Mouse (Mus musculus): ENCODE results near the gene Prtg.

Gene Prtg

DNA sequence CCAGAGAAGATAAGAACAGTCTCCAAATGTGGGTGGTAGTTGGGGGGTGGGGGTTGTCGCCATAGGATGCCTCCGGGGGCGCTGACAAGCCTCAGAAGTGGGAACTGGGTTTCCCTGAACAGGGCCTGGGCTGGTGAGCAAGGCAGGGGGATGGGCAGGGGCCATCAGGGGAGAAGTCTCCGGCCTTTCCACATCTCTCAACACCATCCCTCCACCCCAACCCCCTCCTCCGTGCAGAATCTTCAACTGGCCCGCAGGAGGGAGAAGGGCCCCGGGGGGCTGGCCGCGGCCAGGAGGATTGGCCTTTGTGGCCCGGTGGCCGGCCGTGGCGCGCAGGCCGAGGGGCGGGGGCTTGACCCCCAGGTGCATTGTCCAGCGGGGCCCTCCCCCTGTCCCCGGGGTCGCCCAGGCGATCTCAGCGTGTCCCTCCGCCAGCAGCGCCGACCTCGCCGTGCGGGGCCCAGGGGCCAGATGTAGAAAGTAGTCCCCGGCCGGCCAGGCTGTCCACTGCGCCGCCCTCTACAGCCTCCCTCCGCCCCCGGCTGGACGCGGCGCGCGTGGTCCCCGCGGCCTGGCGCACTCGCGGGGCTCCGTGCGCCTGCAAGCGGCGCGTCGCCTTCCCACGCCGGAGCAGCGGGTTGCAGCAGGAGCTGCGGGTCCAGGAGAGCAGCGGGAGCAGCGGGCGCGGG, at the start of gene Prtg:
Prtg (plus strand) TSS at position 144 of the 689 bp plus-strand sequence.
- no peak for DNase-seq (ENCODE audit: low read depth)

DNA sequence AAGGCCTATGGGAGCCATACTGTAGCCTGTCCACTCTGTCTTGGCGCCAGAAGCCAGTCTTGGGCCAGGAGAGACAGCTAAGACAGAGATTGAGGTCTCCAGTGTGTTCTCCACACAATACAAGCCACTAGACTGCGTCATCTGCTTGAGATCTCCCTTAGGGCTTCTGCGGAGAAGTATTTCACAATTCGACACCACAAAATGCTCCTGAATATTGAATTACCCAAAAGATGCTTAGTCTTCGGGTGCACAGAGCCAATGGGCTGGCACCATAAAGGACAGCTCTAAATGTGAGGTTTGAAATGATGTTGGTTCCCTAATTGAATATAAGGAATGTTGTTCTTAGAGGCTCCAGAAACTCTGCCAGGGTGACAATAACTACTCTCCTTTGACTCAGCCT, 49.5 kb upstream of the Prtg start:
- DNase-seq (ENCODE audit: low read depth), result no peak

DNA sequence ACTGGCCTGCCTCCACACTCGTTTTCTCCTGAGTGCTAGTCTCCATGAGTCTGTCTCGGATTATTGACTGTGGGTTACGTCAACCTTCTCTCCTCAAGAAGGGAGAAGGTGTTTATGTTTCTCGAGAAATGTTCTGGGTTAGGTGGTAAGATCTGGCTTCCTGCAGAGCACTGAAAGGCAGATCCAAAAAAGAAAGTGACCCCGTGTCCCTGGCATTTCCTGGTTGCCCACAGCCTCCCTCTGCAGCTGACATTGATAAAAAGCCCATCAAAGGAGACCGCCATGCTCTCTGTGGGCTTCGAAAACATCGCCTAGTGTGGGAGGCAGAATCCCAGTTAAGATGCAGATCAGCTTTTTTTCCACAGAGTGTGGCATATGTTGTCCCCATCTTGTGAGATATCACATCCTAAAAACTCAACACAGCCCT, 48.0 kb upstream of the Prtg start:
- no peak for DNase-seq (ENCODE audit: low read depth)

DNA sequence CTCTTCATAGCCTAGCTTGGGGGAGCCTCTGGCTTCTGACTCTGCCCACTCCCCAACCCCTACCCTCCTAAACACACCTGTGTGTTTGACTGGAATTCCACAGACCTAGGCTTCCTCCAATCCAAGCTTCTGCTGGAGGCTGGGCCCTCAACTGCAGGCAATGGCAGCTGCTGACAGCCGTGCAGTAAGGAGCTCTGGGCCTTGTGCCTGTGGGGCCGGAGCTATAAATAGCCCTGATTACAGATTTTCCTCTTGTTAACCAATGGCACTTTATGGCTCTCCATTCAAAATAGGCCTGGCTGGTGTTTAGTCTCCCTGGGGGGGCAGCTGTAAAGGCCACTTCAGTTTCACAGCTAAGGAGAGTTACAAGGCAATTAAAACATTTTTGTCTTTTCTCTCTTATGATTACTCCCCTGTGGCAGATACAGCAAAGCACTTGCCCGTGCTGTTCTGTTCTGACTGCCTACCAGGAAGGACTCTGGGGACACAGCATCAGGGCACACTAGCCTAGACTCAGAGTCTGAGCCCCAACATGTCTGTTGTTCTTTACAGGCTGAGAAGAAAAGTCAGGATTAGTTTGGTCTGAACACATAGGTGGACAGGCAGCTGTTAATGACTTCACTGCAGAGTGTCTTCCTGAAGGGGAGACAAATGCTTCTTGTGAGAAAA, 43.5 kb upstream of the Prtg start:
- DNase-seq (ENCODE audit: low read depth), result no peak

DNA sequence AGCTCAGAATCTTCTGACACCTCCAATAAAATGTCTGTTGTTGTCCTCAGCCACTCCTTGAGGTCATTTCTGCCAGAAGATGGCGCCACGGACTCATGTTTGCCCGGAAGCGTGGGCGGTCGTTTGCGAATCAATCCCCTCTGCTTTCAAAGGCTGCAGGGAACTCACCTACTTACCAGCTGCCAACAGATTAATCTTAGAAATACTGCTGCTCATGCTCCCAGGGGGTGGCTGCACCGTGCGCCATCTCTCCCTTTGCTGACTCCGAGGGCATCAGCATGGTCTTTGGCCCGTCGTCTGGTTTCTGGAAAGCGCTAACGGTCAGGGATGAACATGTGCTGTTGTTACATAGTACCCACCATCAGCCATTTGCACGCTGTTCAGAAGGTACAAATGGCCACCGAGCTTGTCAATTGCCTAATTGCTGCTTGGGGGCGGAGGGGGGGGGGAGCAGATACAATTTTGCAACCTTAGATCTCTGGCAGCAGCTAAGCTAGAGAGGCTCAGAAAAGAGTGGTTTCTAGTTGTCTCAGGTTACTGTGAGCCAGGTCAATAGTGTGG, 39.8 kb upstream of the Prtg start:
- DNase-seq (ENCODE audit: low read depth), result peak; percentile 90

DNA sequence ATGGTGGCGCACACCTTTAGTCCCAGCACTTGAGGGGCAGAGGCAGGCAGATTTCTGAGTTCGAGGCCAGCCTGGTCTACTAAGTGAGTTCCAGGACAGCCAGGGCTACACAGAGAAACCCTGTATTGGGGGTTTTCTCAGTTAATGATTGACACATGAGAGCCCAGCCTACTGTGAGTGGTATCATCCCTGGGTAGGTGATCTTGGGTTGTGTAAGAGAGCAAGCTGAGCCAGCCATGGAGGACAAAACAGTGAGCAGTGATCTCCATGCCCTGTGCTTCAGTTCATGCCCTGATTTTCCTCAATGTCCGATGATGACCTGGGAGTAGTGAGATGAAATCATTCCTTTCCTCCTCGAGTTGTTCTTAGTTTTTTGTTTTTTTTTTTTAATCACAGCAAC, 31.7 kb upstream of the Prtg start:
- no peak for DNase-seq (ENCODE audit: low read depth)

DNA sequence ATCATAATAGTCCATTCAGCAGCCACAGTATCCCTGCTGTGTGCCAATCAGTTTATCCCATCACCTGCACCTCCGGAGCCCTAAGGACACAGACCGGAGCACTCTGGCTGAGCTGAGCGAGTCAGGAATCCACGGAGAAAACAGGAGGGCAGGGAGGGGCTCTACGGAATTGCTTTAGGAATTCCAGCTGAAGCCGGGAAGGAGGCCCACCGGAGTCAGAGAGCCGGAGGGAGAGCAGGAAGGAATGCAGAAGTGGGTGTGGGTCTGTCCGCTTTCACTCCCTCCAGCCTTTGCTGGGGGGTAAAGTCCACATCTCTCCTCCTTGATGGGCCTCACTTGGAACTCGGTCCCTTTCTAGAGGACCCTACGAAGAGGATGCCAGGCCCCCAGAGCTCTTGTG, 27.7 kb upstream of the Prtg start:
- DNase-seq (ENCODE audit: low read depth), result no peak

DNA sequence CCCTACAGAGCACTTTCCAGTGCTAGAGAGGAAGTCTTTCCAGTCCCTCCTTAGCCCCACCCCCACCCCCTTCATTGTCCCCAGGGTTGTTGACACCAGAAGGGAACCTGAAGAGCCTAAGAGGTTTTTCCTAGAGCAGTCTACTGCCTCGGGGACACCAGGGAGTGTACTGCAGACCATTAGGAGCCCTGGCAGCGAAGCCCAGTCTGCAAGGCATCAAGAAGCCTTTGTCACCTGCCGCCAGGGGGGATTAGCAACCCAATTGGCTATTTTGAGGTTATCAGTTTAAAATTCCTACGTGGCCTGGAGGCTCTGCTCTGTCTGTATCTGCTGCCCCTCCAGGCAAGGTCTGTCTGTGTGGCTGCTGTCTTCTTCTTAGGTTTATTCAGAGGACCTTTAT, 26.9 kb upstream of the Prtg start:
- DNase-seq (ENCODE audit: low read depth), result no peak

DNA sequence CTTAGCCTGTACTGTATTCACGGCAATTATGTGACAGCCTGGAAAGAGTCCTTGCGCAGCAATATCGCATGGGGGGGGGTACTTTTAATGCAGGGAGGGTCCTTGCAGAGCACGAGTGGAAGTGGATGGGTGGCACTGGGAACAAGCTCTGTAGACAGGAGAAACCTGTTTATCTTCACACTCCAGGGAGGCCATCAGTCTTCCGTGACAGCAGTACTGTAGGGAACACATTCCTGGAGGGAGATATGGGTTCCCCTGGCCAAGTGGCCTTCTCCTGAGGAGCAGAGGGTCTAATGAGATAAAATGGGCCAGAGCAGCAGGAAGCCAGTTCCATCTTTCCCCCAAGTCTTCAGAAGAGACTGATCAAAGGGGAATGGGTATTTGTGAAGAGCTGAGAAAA, 26.0 kb upstream of the Prtg start:
- DNase-seq (ENCODE audit: low read depth), result no peak

DNA sequence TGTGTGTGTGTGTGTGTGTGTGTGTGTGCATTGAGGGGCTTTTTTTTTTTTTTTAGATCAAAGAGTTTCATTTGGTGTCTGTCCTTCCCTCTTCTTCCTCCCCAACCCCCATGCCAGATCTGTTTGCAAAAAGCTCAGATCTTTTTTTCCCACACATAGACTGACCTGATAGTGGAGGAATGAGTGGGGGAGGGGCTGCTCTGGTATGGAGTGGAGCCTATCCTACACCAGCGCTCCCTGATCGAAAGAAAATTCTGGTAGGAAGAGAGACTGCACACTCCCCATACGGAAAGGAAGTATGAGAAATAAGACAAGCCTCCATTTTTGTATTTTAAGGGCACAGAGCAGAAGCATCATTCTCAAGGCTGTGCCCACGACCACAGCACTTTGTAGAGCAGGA, 25.2 kb upstream of the Prtg start:
- no peak for DNase-seq (ENCODE audit: low read depth)

DNA sequence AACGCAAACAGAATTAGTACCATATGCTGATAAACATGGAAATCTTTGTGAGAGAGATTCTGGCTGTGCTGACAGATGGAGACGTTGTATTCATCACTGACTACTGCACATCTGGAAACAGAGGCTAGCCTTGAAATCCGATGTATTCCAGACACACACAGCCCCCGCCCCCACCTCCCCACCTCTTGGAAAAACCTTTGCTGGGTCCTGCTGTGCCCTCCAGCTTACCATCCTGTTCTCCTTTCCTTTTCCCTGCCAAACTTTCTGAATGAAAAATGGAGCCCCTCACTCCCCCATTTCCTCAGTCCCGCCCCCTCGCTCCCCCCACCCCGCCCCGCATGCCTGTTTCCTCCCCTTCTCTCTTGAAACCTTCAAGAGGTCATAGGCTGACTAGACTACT, 24.6 kb upstream of the Prtg start:
- no peak for DNase-seq (ENCODE audit: low read depth)

DNA sequence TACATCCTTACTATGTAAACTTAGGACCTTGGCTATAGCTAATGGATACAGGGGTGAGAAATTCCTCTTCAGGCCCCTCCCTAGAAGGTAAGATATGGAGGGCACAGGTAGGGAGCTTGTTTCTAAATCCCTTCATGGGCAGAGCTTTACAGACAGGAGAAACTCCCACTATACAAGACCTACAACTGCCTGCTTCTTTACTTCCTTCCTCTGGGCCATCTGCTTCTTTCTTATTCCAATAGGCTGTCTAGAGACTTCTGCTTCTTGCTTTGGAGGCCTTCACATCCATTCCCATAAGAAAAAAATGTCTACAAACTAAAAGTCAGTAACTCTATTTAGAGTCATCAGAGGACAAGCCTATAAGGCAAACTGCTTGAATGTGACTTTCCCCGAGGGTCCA, 18.9 kb upstream of the Prtg start:
- DNase-seq (ENCODE audit: low read depth), result no peak

DNA sequence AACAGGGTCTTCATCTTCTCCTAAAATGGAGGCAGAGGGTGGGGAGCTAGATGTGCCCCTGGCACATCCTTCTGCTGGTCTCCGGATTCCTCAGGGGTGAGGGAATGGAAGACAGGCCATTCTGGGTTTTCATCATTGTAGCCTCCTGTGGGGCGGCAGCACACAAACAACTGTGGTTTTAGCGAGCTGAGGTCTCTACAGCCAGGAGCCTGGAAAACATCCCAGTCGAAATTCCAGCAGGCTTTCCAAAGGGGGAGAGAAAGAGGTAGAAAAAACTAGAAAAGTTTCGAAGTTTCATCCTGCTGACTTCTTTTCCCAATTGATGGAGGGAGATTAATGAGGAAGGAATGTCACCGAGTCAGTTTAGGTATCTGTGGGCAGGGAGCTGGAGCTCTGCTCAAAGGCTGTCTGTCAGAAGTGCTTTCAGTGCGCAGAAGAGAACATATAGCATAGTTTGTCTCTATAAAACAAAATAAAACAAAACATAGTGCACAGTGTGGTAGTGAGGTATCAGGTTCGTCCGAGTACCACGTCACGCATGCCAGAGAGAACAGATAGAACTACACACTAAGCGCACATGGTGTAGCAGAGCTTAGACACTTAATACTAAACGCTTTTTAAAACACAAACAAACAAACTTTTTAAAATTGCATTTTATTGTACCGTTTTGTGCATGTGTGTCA, 16.0 kb upstream of the Prtg start:
- no peak for DNase-seq (ENCODE audit: low read depth)

DNA sequence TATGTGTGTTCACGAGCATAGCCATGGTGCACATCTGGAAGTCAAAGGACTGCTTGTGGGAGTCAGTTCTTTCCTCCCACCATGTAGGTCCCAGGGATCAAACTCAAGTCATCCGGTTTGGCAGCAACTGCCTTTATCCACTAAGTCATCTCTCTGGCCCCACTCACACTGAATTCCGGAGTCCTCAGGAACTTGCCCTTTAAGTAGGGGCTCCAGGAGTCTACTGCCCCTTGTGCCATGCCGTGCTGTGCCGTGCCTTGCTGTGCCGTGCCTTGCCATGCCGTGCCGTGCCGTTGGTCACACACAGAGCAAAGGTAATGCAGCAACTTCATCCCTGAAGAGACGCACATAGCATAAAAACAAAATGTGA, 15.5 kb upstream of the Prtg start:
- no peak for DNase-seq (ENCODE audit: low read depth)

DNA sequence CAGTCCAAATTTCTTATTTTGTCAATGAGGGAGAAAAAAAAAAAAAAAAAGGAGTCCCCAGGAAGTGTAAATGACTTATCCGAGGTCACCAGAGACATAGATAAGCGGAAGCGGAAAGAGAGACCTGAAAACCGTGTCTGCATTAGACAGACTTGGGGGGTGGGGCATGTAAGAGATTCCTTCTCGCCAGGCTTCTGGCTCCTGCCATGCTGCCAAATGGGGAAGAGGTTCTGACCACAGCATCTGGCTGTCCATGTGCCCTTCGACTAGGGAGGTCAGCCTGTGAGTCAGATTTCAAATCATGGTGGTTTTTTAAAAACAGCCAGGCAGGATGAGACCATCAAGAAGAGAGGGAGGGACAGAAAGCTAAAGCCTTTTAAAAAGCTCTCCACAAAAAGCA, 15.0 kb upstream of the Prtg start:
- no peak for DNase-seq (ENCODE audit: low read depth)

DNA sequence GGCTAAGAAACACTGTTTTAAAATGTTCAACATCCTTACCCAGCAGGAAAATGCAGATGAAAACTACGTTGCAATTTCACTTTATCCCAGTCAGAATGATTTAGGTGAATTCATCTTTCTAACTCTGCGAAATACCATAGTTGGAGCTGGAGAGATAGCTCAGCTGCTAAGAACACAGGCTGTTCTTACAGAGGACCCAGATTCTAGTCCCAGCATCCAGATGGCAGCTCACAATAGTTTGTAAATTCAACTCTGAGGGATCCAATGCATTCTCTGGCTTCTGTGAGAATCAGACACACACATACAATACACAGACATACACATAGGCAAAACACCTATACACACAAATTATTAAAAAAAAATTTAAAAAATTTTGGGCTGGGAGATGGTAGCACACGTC, 11.4 kb upstream of the Prtg start:
- no peak for DNase-seq (ENCODE audit: low read depth)

DNA sequence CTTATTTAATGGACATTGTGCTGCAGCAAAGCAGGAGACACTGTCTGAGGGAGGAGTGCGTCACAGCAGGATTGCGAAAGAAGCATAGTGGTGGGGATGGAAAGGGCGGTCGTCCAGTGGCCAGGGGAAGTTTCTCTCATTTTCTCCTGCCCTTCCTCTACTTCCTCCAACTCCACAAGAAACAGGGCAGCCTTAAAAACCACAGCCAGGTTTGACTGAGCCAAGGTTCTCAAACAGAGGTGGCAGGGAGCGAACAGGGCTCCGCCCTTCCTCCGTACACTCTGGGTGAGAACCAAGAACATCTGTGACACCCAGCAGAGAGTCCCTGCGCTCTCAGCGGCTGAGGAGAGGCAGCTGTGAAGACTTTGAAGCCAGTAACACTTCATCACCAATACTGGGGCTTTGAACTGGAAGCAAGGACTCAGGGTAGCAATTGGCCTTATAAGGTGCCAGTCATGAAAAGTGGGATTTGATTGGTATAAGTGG, 9.5 kb upstream of the Prtg start:
- DNase-seq (ENCODE audit: low read depth), result peak; percentile 63

DNA sequence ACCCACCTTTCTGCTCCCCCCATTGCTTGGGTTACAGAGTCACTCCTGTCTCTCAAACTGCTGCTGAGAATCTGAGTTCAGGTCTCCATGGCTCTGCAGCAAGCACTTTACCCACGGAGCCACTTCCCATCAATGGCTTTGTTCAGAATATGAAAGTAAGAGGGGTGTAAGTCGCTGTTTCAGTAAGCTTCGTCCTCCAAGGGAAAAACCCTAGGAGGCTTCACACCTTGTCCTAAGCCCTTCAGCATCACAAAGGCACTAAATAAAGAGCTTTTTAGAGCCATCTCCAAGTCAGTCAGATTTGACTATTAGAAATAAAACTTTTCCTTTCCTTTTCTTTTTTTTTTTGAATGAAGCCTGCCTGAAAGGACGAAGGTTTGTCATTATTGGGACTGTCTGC, 3.4 kb upstream of the Prtg start:
- DNase-seq (ENCODE audit: low read depth), result no peak

DNA sequence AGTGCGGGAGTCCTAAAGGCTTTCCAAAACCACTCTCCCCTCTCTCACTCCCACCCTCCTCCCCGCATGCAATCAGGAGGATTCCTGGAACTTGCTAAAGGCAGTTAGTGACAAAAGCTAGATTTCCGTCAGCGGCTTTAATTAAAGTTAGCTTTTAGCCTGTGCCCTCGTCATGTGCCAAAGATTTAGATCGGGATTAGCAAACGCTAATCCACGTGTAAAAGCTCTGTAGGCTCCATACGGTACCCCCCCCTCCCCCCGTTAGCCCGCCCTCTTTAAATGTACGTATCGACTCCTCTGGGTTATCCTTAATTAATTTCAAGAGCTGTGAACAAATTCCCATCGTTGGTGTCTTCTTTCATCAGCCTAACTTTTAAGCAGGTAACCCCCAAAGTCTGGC, 528 bp upstream of the Prtg start:
- DNase-seq (ENCODE audit: low read depth), result no peak

DNA sequence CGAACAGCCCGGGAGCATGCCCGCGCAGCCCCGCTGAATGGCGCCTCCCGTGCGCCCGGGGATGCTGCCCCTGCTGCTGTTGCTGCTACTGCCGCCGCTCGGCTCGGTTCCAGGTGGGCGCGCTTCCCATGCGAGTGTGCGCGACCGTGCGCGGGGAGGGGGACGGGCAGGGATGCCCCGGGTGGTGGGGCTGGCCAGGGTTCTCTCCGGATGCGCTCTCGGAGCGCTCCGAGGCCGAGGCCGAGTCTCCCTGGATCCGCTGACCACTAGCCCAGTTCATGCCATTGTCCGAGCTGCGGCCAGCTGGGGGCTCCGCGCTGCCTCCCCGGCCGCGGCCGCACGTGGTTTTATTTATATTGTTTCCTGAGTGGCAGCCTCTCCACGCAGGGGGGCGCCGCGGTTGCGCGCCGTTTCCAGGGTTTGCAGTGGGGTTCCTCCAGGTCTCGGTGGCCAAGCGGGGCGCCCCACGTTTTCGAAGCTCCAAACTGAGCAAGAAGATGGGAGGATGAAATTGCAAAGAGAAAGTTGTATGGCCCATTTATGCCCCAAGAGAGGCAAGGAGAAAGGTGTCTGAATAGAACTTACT, 839 bp downstream of the Prtg start:
- DNase-seq (ENCODE audit: low read depth), result no peak

DNA sequence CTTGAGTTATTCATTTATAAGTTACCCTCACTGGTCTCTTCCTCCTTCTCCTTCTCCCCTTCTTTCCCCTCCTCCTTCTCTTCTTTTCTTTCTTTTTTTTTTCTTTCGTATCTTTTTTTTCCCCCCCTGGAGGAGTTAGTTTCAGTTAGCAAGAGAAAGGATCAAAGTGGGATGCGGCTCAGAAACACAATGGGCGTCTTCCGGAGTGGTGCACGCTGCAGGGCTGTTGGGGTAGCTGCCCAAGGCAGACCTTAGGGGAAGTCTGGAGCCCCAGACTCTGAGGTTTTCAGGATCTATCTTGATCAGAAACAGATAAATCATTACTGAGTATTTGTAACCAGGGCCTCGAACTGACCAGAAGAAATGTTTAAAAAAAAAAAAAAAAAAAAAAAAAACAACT, 1.5 kb downstream of the Prtg start:
- DNase-seq (ENCODE audit: low read depth), result no peak

DNA sequence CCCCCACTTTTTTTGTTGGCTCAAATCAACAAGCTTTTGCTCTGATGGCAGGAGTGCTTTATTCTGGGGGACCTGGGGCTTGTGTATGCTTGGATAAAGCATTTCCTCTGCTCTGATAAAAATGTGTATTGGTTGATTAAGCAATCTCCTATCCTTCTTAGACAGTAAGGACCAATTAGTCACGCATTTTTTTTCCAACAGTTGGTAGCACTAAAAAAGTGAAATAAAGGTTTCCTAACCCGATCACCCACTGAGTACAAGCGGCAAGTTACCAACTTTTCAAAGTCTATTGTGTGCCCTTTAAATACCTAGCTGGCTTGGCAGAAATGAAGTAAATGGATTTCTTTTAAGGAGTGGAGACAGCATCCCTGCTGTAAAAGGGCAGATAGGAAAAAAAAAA, 1.9 kb downstream of the Prtg start:
- no peak for DNase-seq (ENCODE audit: low read depth)

DNA sequence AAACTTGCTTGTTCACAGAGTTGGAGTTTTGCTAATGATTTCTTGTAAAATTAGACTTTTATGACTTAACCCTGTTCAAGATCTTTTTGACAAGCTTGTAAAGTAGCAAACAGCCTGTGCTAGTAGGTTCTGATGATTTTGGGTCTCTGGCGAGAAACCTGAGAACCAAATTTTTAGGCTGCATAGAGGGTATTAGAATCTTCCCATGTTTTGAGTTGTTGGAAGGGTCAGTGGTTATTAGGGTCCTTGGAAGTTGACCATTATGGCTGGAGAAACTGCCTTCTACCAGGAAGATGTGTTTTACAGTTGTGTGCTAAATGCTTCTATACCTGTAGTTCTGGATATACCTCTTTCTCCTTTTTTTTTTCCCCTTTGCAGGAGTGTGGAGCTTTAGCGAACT, 2.4 kb downstream of the Prtg start:
- no peak for DNase-seq (ENCODE audit: low read depth)

All from naive thymus-derived CD4-positive, alpha-beta T cell, adult 2 months (primary cell).